Mouse (Mus musculus): ENCODE results near the gene Lrrc73. TPM values are rescaled to one million over a fixed set of nuclear protein-coding genes. Genes with fewer than 3 reads are reported as not detected.

Gene Lrrc73
- polyA plus RNA-seq (2016; fragmentation: Nextera tagmentation; extraction: Ambion mirVana), result 3.9 and 4.1 TPM in 2 replicates

GRCm38 (mm10) chr17:46253452-46254084 is at the start of gene Lrrc73:
Lrrc73 (plus strand) TSS chr17:46253531.
- WGBS, result 2% methylated on average over 39 of the region's 48 CpGs
- Histone ChIP-seq H3K4me2 (replicated peaks) (peak within 1 kb of the TSS; percentile 99), H3K9ac (peak within 1 kb of the TSS; percentile 82), H3K4me1 (peaks cover 34% of the 10 kb centered on the region), H3K27ac (peak within 1 kb of the TSS; percentile 60), H3K9me3 (replicated peaks) (no peaks in the 10 kb centered on the region), H3K27me3 (peaks cover 18% of the 10 kb centered on the region), H3K4me3 (peak within 1 kb of the TSS; percentile 79), H3K36me3 (peaks cover 51% of the 10 kb centered on the region)
- peak; percentile 89 for ATAC-seq (ENCODE audit: low FRiP score)

- Histone ChIP-seq H3K27ac (no peak overlapping the region), H3K4me3 (no peak overlapping the region), H3K9ac (no peak overlapping the region), H3K27me3 (no peaks in the 10 kb centered on the region), H3K4me1 (peaks cover 15% of the 10 kb centered on the region), H3K4me2 (replicated peaks) (no peak overlapping the region), H3K36me3 (peaks cover 57% of the 10 kb centered on the region), H3K9me3 (replicated peaks) (no peaks in the 10 kb centered on the region)
- no peak for ATAC-seq (ENCODE audit: low FRiP score)
Observed at GRCm38 (mm10) chr17:46206676-46207075, 46.7 kb upstream of the Lrrc73 start.

GRCm38 (mm10) chr17:46210550-46210949 is 42.8 kb upstream of the Lrrc73 start:
- no peak overlapping the region for H3K4me3 ChIP-seq
- 94% methylated on average over 3 of the region's 3 CpGs for WGBS
- no peak overlapping the region for H3K9ac ChIP-seq
- H3K4me1 ChIP-seq, result no peaks in the 10 kb centered on the region
- no peaks in the 10 kb centered on the region for H3K27me3 ChIP-seq
- no peak for ATAC-seq (ENCODE audit: low FRiP score)
- no peaks in the 10 kb centered on the region for H3K9me3 ChIP-seq (replicated peaks)
- H3K4me2 ChIP-seq (replicated peaks), result no peak overlapping the region
- H3K27ac ChIP-seq, result no peak overlapping the region
- peaks cover 90% of the 10 kb centered on the region for H3K36me3 ChIP-seq

- Histone ChIP-seq H3K27me3 (no peaks in the 10 kb centered on the region), H3K36me3 (peaks cover 97% of the 10 kb centered on the region), H3K4me2 (replicated peaks) (no peak overlapping the region), H3K9me3 (replicated peaks) (no peaks in the 10 kb centered on the region), H3K4me3 (no peak overlapping the region), H3K4me1 (no peaks in the 10 kb centered on the region), H3K9ac (no peak overlapping the region), H3K27ac (no peak overlapping the region)
- ATAC-seq (ENCODE audit: low FRiP score), result no peak
- WGBS, result 94% methylated on average over 3 of the region's 3 CpGs
Observed at GRCm38 (mm10) chr17:46221601-46222000, 31.7 kb upstream of the Lrrc73 start.

- Histone ChIP-seq H3K4me1 (no peaks in the 10 kb centered on the region), H3K36me3 (peaks cover 91% of the 10 kb centered on the region), H3K4me3 (no peak overlapping the region), H3K9ac (no peak overlapping the region), H3K9me3 (replicated peaks) (no peaks in the 10 kb centered on the region), H3K27ac (no peak overlapping the region), H3K4me2 (replicated peaks) (no peak overlapping the region), H3K27me3 (no peaks in the 10 kb centered on the region)
- no peak for ATAC-seq (ENCODE audit: low FRiP score)
- 87% methylated on average over 7 of the region's 7 CpGs for WGBS
Observed at GRCm38 (mm10) chr17:46227576-46227975, 25.8 kb upstream of the Lrrc73 start.

- no peaks in the 10 kb centered on the region for H3K27me3 ChIP-seq
- H3K4me2 ChIP-seq (replicated peaks), result no peak overlapping the region
- H3K27ac ChIP-seq, result no peak overlapping the region
- ATAC-seq (ENCODE audit: low FRiP score), result no peak
- no peaks in the 10 kb centered on the region for H3K9me3 ChIP-seq (replicated peaks)
- peaks cover 71% of the 10 kb centered on the region for H3K36me3 ChIP-seq
- H3K4me1 ChIP-seq, result no peaks in the 10 kb centered on the region
- H3K9ac ChIP-seq, result no peak overlapping the region
- H3K4me3 ChIP-seq, result no peak overlapping the region
- 94% methylated on average over 1 of the region's 1 CpGs for WGBS
Observed at GRCm38 (mm10) chr17:46236067-46236466, 17.3 kb upstream of the Lrrc73 start.

GRCm38 (mm10) chr17:46237079-46237478 is 16.3 kb upstream of the Lrrc73 start:
- H3K9me3 ChIP-seq (replicated peaks), result no peaks in the 10 kb centered on the region
- H3K4me3 ChIP-seq, result no peak overlapping the region
- no peaks in the 10 kb centered on the region for H3K4me1 ChIP-seq
- no peak overlapping the region for H3K9ac ChIP-seq
- no peak overlapping the region for H3K27ac ChIP-seq
- no peaks in the 10 kb centered on the region for H3K27me3 ChIP-seq
- H3K4me2 ChIP-seq (replicated peaks), result no peak overlapping the region
- 96% methylated on average over 6 of the region's 6 CpGs for WGBS
- peaks cover 74% of the 10 kb centered on the region for H3K36me3 ChIP-seq
- ATAC-seq (ENCODE audit: low FRiP score), result no peak

- Histone ChIP-seq H3K9ac (no peak overlapping the region), H3K27ac (no peak overlapping the region), H3K36me3 (peaks cover 78% of the 10 kb centered on the region), H3K4me3 (no peak overlapping the region), H3K4me2 (replicated peaks) (no peak overlapping the region), H3K4me1 (no peaks in the 10 kb centered on the region), H3K27me3 (no peaks in the 10 kb centered on the region), H3K9me3 (replicated peaks) (no peaks in the 10 kb centered on the region)
- WGBS, result 87% methylated on average over 5 of the region's 5 CpGs
- ATAC-seq (ENCODE audit: low FRiP score), result no peak
Observed at GRCm38 (mm10) chr17:46237480-46237879, 15.9 kb upstream of the Lrrc73 start.

- no peaks in the 10 kb centered on the region for H3K4me1 ChIP-seq
- H3K9me3 ChIP-seq (replicated peaks), result no peaks in the 10 kb centered on the region
- H3K4me3 ChIP-seq, result no peak overlapping the region
- H3K4me2 ChIP-seq (replicated peaks), result no peak overlapping the region
- H3K27ac ChIP-seq, result no peak overlapping the region
- no peak for ATAC-seq (ENCODE audit: low FRiP score)
- 94% methylated on average over 15 of the region's 15 CpGs for WGBS
- peaks cover 86% of the 10 kb centered on the region for H3K36me3 ChIP-seq
- no peaks in the 10 kb centered on the region for H3K27me3 ChIP-seq
- no peak overlapping the region for H3K9ac ChIP-seq
Observed at GRCm38 (mm10) chr17:46239516-46240114, 13.7 kb upstream of the Lrrc73 start.

- H3K9me3 ChIP-seq (replicated peaks), result no peaks in the 10 kb centered on the region
- peaks cover under 1% of the 10 kb centered on the region for H3K4me1 ChIP-seq
- no peak for ATAC-seq (ENCODE audit: low FRiP score)
- no peaks in the 10 kb centered on the region for H3K27me3 ChIP-seq
- no peak overlapping the region for H3K27ac ChIP-seq
- WGBS, result 86% methylated on average over 11 of the region's 11 CpGs
- peaks cover 87% of the 10 kb centered on the region for H3K36me3 ChIP-seq
- H3K9ac ChIP-seq, result no peak overlapping the region
- no peak overlapping the region for H3K4me2 ChIP-seq (replicated peaks)
- no peak overlapping the region for H3K4me3 ChIP-seq
Observed at GRCm38 (mm10) chr17:46241471-46241870, 11.9 kb upstream of the Lrrc73 start.

- no peak for ATAC-seq (ENCODE audit: low FRiP score)
- Histone ChIP-seq H3K9me3 (replicated peaks) (no peaks in the 10 kb centered on the region), H3K27ac (no peak overlapping the region), H3K4me3 (no peak overlapping the region), H3K36me3 (peaks cover 79% of the 10 kb centered on the region), H3K9ac (no peak overlapping the region), H3K4me2 (replicated peaks) (no peak overlapping the region), H3K4me1 (peaks cover 8% of the 10 kb centered on the region), H3K27me3 (no peaks in the 10 kb centered on the region)
- 91% methylated on average over 13 of the region's 13 CpGs for WGBS
Observed at GRCm38 (mm10) chr17:46242274-46242673, 11.1 kb upstream of the Lrrc73 start.

GRCm38 (mm10) chr17:46242993-46243392 is 10.3 kb upstream of the Lrrc73 start:
- no peak for ATAC-seq (ENCODE audit: low FRiP score)
- 84% methylated on average over 4 of the region's 4 CpGs for WGBS

GRCm38 (mm10) chr17:46243624-46244023 is 9.7 kb upstream of the Lrrc73 start:
- Histone ChIP-seq H3K4me3 (no peak overlapping the region), H3K9ac (no peak overlapping the region), H3K9me3 (replicated peaks) (no peaks in the 10 kb centered on the region), H3K36me3 (peaks cover 74% of the 10 kb centered on the region), H3K27me3 (no peaks in the 10 kb centered on the region), H3K27ac (no peak overlapping the region), H3K4me2 (replicated peaks) (no peak overlapping the region), H3K4me1 (peaks cover 11% of the 10 kb centered on the region)
- WGBS, result 79% methylated on average over 2 of the region's 2 CpGs
- no peak for ATAC-seq (ENCODE audit: low FRiP score)

More at GRCm38 (mm10) chr17:46242993-46243392, 10.3 kb upstream of the Lrrc73 start:
- no peak overlapping the region for H3K4me2 ChIP-seq (replicated peaks)
- H3K27ac ChIP-seq, result no peak overlapping the region
- no peak overlapping the region for H3K9ac ChIP-seq
- H3K36me3 ChIP-seq, result peaks cover 75% of the 10 kb centered on the region
- no peak overlapping the region for H3K4me3 ChIP-seq
- peaks cover 8% of the 10 kb centered on the region for H3K4me1 ChIP-seq
- H3K9me3 ChIP-seq (replicated peaks), result no peaks in the 10 kb centered on the region
- H3K27me3 ChIP-seq, result no peaks in the 10 kb centered on the region

Measured in hindbrain, embryonic 12.5 days (tissue).